Mouse (Mus musculus) cortical plate, adult 2 months (tissue): ENCODE measurements around the gene Rasgrp3. TPM values are rescaled to one million over a fixed set of nuclear protein-coding genes. Genes with fewer than 3 reads are reported as not detected.

Experiments
- H3K27ac ChIP-seq: fragments of 200-500 bp; 2 replicates; pipeline ENCODE4 v1.5.1; 2012; ENCODE audit warnings: low read length, control low read depth, inconsistent platforms; ENCODE audit not compliant: insufficient read depth
- H3K4me1 ChIP-seq: fragments of 200-500 bp; 2 replicates; pipeline ENCODE4 v1.6.1; 2011; ENCODE audit warnings: low read length; ENCODE audit not compliant: control insufficient read depth, insufficient read depth
- H3K4me3 ChIP-seq: fragments of 200-500 bp; 2 replicates; pipeline ENCODE4 v1.5.1; 2011; ENCODE audit warnings: mild to moderate bottlenecking, low read length, control low read depth; ENCODE audit not compliant: insufficient read depth
- CTCF ChIP-seq: fragments of 200-500 bp; IDR thresholded peaks from 2 replicates; pipeline ENCODE4 v1.5.1; 2011; ENCODE audit warnings: mild to moderate bottlenecking, control low read depth, low read length; ENCODE audit not compliant: insufficient read depth; ENCODE audit errors: extremely low read depth
- POLR2A ChIP-seq: fragments of 200-500 bp; IDR thresholded peaks from 2 replicates; pipeline ENCODE4 v1.6.1; 2011; ENCODE audit warnings: mild to moderate bottlenecking, low read length, control low read depth; ENCODE audit not compliant: insufficient read depth; ENCODE audit errors: extremely low read depth
- polyA plus RNA-seq: library from polyadenylated mRNA; depleted of rRNA; stranded (reverse); fragments of >200 nt; gene quantifications from 2 replicates; pipeline ENCODE4 v1.2.3, GENCODE M21; 2012; rRNA removed

Gene Rasgrp3
- 11.1 and 12.7 TPM in 2 replicates for polyA plus RNA-seq

- H3K4me1 ChIP-seq, result peaks cover 2% of the 10 kb centered on the region
- H3K4me3 ChIP-seq, result peak within 1 kb of the TSS; percentile 22; the same call in 1 of the 2 replicates
- peak within 1 kb of the TSS; percentile 86 for H3K27ac ChIP-seq
- TF ChIP-seq POLR2A (no peak), CTCF (no peak)
These were observed at the start of gene Rasgrp3 for GRCm38 (mm10) chr17:75435599-75435998. Gene Rasgrp3, plus strand, starts transcription at chr17:75435896.

- TF ChIP-seq CTCF (no peak), POLR2A (no peak)
- Histone ChIP-seq H3K4me3 (no peak overlapping the region), H3K27ac (no peak overlapping the region), H3K4me1 (no peaks in the 10 kb centered on the region)
These were observed 47.3 kb upstream of the Rasgrp3 start for GRCm38 (mm10) chr17:75388402-75388801.

GRCm38 (mm10) chr17:75390142-75390541 lies 45.6 kb upstream of the Rasgrp3 start:
- Histone ChIP-seq H3K27ac (no peak overlapping the region), H3K4me3 (no peak overlapping the region), H3K4me1 (no peaks in the 10 kb centered on the region)
- TF ChIP-seq POLR2A, result no peak
- TF ChIP-seq CTCF, result no peak

- no peak for TF ChIP-seq CTCF
- Histone ChIP-seq H3K4me1 (no peaks in the 10 kb centered on the region), H3K27ac (no peak overlapping the region), H3K4me3 (no peak overlapping the region)
These were observed 44.1 kb upstream of the Rasgrp3 start for GRCm38 (mm10) chr17:75391429-75392192.

- TF ChIP-seq POLR2A (no peak), CTCF (peak; percentile 57)
These were observed 29.3 kb upstream of the Rasgrp3 start for GRCm38 (mm10) chr17:75406405-75406804.

GRCm38 (mm10) chr17:75416861-75417260 lies 18.8 kb upstream of the Rasgrp3 start:
- Histone ChIP-seq H3K4me1 (no peaks in the 10 kb centered on the region), H3K27ac (no peak overlapping the region), H3K4me3 (no peak overlapping the region)
- TF ChIP-seq CTCF (no peak), POLR2A (no peak)

More at GRCm38 (mm10) chr17:75406405-75406804, 29.3 kb upstream of the Rasgrp3 start:
- Histone ChIP-seq H3K4me1 (no peaks in the 10 kb centered on the region), H3K27ac (no peak overlapping the region), H3K4me3 (no peak overlapping the region)

GRCm38 (mm10) chr17:75434152-75434551 lies 1.5 kb upstream of the Rasgrp3 start:
- no peak overlapping the region for H3K27ac ChIP-seq
- H3K4me3 ChIP-seq, result no peak overlapping the region
- TF ChIP-seq POLR2A, result no peak
- TF ChIP-seq CTCF, result no peak
- H3K4me1 ChIP-seq, result peaks cover 2% of the 10 kb centered on the region

- Histone ChIP-seq H3K4me3 (no peak overlapping the region), H3K27ac (no peak overlapping the region), H3K4me1 (peaks cover 2% of the 10 kb centered on the region)
- TF ChIP-seq CTCF, result no peak
- TF ChIP-seq POLR2A, result no peak
These were observed 825 bp upstream of the Rasgrp3 start for GRCm38 (mm10) chr17:75434871-75435270.

- peak overlapping the region; percentile 86 for H3K27ac ChIP-seq
- peaks cover 2% of the 10 kb centered on the region for H3K4me1 ChIP-seq
- no peak for TF ChIP-seq CTCF
- TF ChIP-seq POLR2A, result no peak
- peak overlapping the region; percentile 22; the same call in 1 of the 2 replicates for H3K4me3 ChIP-seq
These were observed 399 bp downstream of the Rasgrp3 start for GRCm38 (mm10) chr17:75436095-75436494.

GRCm38 (mm10) chr17:75436819-75437218 lies 1.1 kb downstream of the Rasgrp3 start:
- Histone ChIP-seq H3K27ac (no peak overlapping the region), H3K4me1 (peaks cover 2% of the 10 kb centered on the region), H3K4me3 (peak overlapping the region; percentile 16; the same call in 1 of the 2 replicates)
- TF ChIP-seq POLR2A (no peak), CTCF (no peak)
